Mouse (Mus musculus) spleen, postnatal 4 days (tissue): ENCODE measurements around the gene Gm14391.
"Not testable (repeated sequence)": the region's sequence is repeated elsewhere in the genome, so short reads cannot be mapped to it uniquely, and the experiment has no call there.

Experiments
- DNase-seq, 2 experiments: peaks; one replicate each; pipeline ENCODE4 v3.0.0; 2022; ENCODE audit warnings: low spot score in 2 of 2

The Gm14391 gene

GRCm38 (mm10) chr2:175206732-175207131, at the start of gene Gm14391:
TSS of gene Gm14391 (minus strand) at chr2:175206917.
- not testable (repeated sequence) for DNase-seq

- DNase-seq, result peak in 1 of 2 experiments; percentile 50
Measured at GRCm38 (mm10) chr2:175179008-175179407, 27.7 kb downstream of the Gm14391 start.

GRCm38 (mm10) chr2:175176312-175176711, 30.4 kb downstream of the Gm14391 start:
- peak in 1 of 2 experiments; percentile 52 for DNase-seq

- peak in 1 of 2 experiments; percentile 64 for DNase-seq
Measured at GRCm38 (mm10) chr2:175175401-175176180, 31.1 kb downstream of the Gm14391 start, which contains the start of gene Gm14443. TSS of gene Gm14443 (minus strand) at chr2:175175871.

GRCm38 (mm10) chr2:175174058-175174457, 32.7 kb downstream of the Gm14391 start:
- peak in 1 of 2 experiments; percentile 53 for DNase-seq

- peak in 1 of 2 experiments; percentile 59 for DNase-seq
Measured at GRCm38 (mm10) chr2:175172906-175173595, 33.7 kb downstream of the Gm14391 start.

GRCm38 (mm10) chr2:175172123-175172522, 34.6 kb downstream of the Gm14391 start:
- DNase-seq, result peak in 1 of 2 experiments; percentile 51

- peak in 1 of 2 experiments; percentile 55 for DNase-seq
Measured at GRCm38 (mm10) chr2:175166870-175167269, 39.8 kb downstream of the Gm14391 start.

- DNase-seq, result peak in 1 of 2 experiments; percentile 55
Measured at GRCm38 (mm10) chr2:175165110-175165509, 41.6 kb downstream of the Gm14391 start.

- peak in 1 of 2 experiments; percentile 57 for DNase-seq
Measured at GRCm38 (mm10) chr2:175161438-175161837, 45.3 kb downstream of the Gm14391 start.

- DNase-seq, result no peak
Measured at GRCm38 (mm10) chr2:175158642-175159041, 48.1 kb downstream of the Gm14391 start.

- DNase-seq, result peak in 1 of 2 experiments; percentile 55
Measured at GRCm38 (mm10) chr2:175156696-175157095, 50.0 kb downstream of the Gm14391 start.

GRCm38 (mm10) chr2:175141993-175142295, 64.8 kb downstream of the Gm14391 start, which contains the start of gene Gm14399:
TSS of gene Gm14399 (minus strand) at chr2:175142012.
- DNase-seq, result not testable (repeated sequence)

- DNase-seq, result peak in 1 of 2 experiments; percentile 59
Measured at GRCm38 (mm10) chr2:175141118-175141992, 65.4 kb downstream of the Gm14391 start.
